Mouse (Mus musculus) embryonic facial prominence, embryonic 14.5 days (tissue): ENCODE data around the gene Abhd12b. TPM values are rescaled to one million over a fixed set of nuclear protein-coding genes. Genes with fewer than 3 reads are reported as not detected.
A peak's percentile ranks its signal among the peaks of the same experiment; 100 is the strongest.

Experiments
- ATAC-seq: fragments of 200-750 bp; cut with Nextera tagmentation; 2 replicates; pipeline ENCODE4 v1.8.0; 2017; ENCODE audit warnings: low read depth, moderate number of reproducible peaks, moderate TSS enrichment
- DNase-seq: peaks from one replicate; pipeline ENCODE4 v3.0.0-alpha.2; 2015; ENCODE audit warnings: low spot score
- H3K27ac ChIP-seq: fragments of 300-500 bp; sonication (generic); replicated peaks from 2 replicates; pipeline ENCODE4 v1.5.1; 2014; ENCODE audit warnings: low read depth, mild to moderate bottlenecking, low read length, moderate library complexity
- H3K27me3 ChIP-seq: fragments of 300-500 bp; sonication (generic); replicated peaks from 2 replicates; pipeline ENCODE4 v1.6.1; 2014; ENCODE audit warnings: low read length; ENCODE audit not compliant: control insufficient read depth, insufficient read depth
- H3K36me3 ChIP-seq: fragments of 300-500 bp; sonication (generic); 2 replicates; pipeline ENCODE4 v1.6.1; 2014; ENCODE audit warnings: low read length, mixed read lengths; ENCODE audit not compliant: control insufficient read depth, insufficient read depth
- H3K4me1 ChIP-seq: fragments of 300-500 bp; sonication (generic); 2 replicates; pipeline ENCODE4 v1.6.1; 2014; ENCODE audit warnings: antibody characterized with exemption, low read length; ENCODE audit not compliant: control insufficient read depth, insufficient read depth
- H3K4me2 ChIP-seq: fragments of 300-500 bp; sonication (generic); 2 replicates; pipeline ENCODE4 v1.6.1; 2014; ENCODE audit warnings: low read depth, mild to moderate bottlenecking, low read length, moderate library complexity, mixed read lengths
- H3K4me3 ChIP-seq: fragments of 300-500 bp; sonication (generic); 2 replicates; pipeline ENCODE4 v1.5.1; 2014; ENCODE audit warnings: low read depth, mild to moderate bottlenecking, low read length
- H3K9ac ChIP-seq: fragments of 300-500 bp; sonication (generic); 2 replicates; pipeline ENCODE4 v1.6.1; 2014; ENCODE audit warnings: low read depth, mild to moderate bottlenecking, low read length, moderate library complexity, mixed read lengths
- H3K9me3 ChIP-seq: fragments of 300-500 bp; sonication (generic); 2 replicates; pipeline ENCODE4 v1.6.1; 2016; ENCODE audit warnings: low read length; ENCODE audit not compliant: control insufficient read depth
- WGBS: fragments of 180-500 bp; shearing (Covaris S2); extraction: QIAGEN DNeasy Blood & Tissue Kit; methylation state at CpG from one replicate; pipeline ENCODE4 v1.1.7; 2014; 5-methylcytosine and 5-hydroxymethylcytosine counted together
- polyA plus RNA-seq: library from polyadenylated mRNA; unstranded; fragments of >200 nt; fragmentation: Nextera tagmentation; extraction: Ambion mirVana; gene quantifications from 2 replicates; pipeline ENCODE4 v1.2.1, GENCODE M21; 2014

The Abhd12b gene
- polyA plus RNA-seq, 1 experiment from 2014 or later = 0.39 TPM

DNA sequence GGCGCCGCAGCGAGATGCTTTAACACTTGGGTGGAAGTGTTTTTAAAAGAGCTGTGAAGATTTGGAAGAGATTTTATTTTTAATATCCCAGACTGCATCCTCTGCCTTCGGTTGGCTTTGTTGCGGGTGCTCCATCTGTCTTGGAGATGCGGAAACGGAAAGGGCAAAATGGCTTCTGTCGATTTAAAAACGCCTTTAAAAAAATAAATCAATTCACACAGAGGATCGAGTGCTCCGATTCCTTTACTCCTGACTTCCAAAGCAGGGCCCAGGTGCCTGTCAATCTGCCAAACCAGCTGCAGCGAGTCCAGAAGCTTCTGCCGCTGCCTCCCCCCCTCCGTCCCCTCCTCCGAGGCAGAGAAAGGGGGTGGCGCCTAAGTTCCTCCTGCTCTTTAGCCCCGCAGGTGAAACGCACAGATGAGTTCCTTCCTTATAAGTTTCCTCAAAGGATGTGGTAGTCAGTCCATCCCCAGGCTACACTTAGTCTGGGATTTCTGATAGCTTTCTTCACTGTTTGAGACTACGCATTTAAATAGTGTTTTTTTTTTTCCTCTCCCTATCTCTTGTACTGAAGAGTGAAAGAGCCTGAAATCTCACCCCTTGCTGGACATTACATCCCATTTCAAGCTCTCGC is 22.8 kb upstream of the Abhd12b start:
- peak overlapping the region; percentile 43 for H3K4me2 ChIP-seq
- ATAC-seq = no peak
- H3K4me3 ChIP-seq = peak overlapping the region; percentile 25
- WGBS = 30% methylated on average over 20 of the region's 20 CpGs
- H3K36me3 ChIP-seq = no peaks in the 10 kb centered on the region
- no peaks in the 10 kb centered on the region for H3K9me3 ChIP-seq
- no peaks in the 10 kb centered on the region for H3K27me3 ChIP-seq
- H3K9ac ChIP-seq = peak overlapping the region; percentile 44
- peak; percentile 81 for DNase-seq
- no peaks in the 10 kb centered on the region for H3K4me1 ChIP-seq
- H3K27ac ChIP-seq = no peak overlapping the region

DNA sequence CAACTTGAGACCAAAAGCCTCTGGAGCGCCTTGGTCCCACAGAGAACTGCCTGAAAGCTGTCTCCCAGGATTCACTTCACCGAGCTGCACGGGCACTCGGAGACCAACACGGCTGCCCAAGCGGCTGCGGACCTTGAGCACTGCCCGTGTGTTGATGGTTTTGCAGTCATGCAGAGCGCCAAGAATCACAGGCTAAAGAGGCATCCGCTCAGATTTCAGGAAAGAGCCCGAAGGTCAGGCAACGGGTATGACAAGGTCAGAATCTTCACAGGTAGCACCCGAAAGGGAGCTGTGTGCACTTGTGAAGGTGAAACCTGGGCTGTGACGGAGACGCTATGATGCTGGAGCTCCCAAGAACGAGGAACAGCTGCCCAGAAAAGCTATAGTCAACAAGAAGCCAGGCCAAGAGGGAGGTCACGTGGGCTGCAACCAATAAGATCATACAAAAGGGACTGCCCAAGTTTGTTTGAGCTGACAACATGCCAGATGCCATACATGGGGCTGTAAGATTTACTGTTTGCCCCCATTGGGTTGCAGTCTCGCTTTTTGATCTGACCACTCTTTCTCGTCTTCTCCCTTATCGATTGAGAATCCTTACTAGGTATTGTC is 19.2 kb upstream of the Abhd12b start:
- ATAC-seq (no peak), DNase-seq (no peak)
- Histone ChIP-seq H3K9ac (no peak overlapping the region), H3K4me2 (no peak overlapping the region), H3K27ac (no peak overlapping the region), H3K9me3 (no peaks in the 10 kb centered on the region), H3K4me1 (no peaks in the 10 kb centered on the region), H3K27me3 (no peaks in the 10 kb centered on the region), H3K36me3 (no peaks in the 10 kb centered on the region), H3K4me3 (no peak overlapping the region)
- 82% methylated on average over 20 of the region's 20 CpGs for WGBS

DNA sequence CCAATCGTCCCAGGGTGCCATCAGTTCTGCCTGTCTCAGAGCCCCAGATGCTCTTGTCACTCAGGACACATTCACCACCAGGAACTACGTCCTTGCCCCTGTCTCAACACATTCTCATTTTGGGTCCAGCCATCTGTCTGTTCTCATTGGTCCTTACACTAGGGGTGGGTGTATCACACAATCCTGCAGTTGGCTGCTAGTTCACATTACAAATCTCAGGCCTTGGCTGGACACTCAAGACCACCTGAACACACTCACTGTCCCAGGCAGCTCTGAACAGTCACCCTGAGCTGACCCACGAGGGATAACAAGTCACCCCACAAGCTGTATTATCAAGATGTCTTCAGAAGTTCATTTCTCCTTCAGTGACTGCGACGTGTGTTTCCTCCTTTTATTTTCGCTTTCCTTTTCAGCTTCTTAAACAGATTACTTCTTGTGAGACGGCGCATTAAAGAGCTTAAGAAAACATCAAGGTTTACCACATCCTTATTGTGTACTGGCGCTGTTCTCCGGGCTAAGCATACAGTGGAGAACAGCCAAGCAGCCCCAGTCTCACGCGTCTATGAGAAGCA is 17.7 kb upstream of the Abhd12b start:
- no peak overlapping the region for H3K4me3 ChIP-seq
- no peaks in the 10 kb centered on the region for H3K36me3 ChIP-seq
- no peaks in the 10 kb centered on the region for H3K4me1 ChIP-seq
- WGBS = 61% methylated on average over 12 of the region's 12 CpGs
- ATAC-seq (0 out of 2 replicates have a peak, but pooled peaks have one; percentile 34), DNase-seq (peak; percentile 48)
- H3K9ac ChIP-seq = no peak overlapping the region
- no peak overlapping the region for H3K4me2 ChIP-seq
- H3K27me3 ChIP-seq = no peaks in the 10 kb centered on the region
- H3K9me3 ChIP-seq = no peaks in the 10 kb centered on the region
- no peak overlapping the region for H3K27ac ChIP-seq

DNA sequence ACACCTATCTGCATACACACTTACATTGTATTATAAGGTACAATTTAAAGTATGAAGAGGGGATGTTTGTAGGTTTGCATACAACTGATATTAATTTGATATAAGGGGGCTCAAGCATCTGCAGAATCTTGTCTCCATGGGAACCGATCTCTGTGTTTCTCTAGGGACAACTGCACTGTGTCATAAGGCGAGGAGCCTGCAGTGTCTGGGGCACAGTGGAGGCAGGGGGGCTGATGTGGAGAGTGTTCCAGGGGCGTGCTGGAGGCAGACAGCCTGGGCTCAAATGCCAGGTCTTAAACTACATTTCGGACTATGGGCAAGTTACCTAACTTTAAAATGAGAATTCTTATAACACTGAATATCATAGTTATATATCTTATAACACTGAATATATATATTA is 16.8 kb upstream of the Abhd12b start:
- Histone ChIP-seq H3K9ac (no peak overlapping the region), H3K4me2 (no peak overlapping the region), H3K36me3 (no peaks in the 10 kb centered on the region), H3K4me1 (no peaks in the 10 kb centered on the region), H3K4me3 (no peak overlapping the region), H3K27me3 (no peaks in the 10 kb centered on the region), H3K27ac (no peak overlapping the region), H3K9me3 (no peaks in the 10 kb centered on the region)
- ATAC-seq (no peak), DNase-seq (no peak)
- 68% methylated on average over 4 of the region's 4 CpGs for WGBS

DNA sequence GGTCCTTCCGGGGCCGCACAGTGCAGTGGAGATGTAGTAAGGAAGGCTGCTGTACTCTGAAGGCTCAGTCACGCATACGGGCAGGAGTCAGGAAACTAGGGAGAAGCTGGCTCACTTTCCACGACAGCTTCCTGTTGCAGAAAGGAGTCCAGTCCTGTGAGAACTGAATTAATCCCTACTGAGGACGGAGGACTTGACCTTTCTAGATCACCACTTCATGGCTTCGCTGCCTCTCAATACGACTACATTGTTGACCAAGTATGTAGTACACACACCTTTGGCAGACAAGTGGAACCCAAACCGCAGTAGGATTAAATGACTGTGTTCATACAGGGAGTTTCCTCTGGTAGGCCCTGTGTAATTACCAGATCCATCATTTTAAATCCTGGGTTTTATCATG is 16.3 kb upstream of the Abhd12b start:
- no peak overlapping the region for H3K4me3 ChIP-seq
- no peak for ATAC-seq

DNA sequence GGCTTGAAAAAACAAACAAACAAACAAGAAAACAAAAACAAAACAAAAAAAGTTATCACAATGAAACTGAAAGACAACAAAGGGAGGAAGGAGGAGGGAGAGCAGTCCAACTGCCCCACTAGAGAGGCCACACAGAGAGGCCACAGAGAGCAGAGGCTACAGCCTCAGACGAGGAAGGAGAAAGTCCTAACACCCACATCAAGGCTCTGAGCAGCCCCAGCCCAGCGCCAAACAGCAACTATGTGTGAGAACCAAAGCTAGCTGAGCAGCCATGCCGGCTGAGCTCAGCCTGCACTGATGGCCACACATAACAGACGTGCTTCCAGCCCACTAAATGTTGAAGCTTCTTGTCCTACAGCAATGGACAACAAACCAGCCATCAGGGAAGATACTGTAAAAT is 14.1 kb upstream of the Abhd12b start:
- H3K9me3 ChIP-seq = no peaks in the 10 kb centered on the region
- no peaks in the 10 kb centered on the region for H3K27me3 ChIP-seq
- H3K9ac ChIP-seq = no peak overlapping the region
- H3K4me3 ChIP-seq = no peak overlapping the region
- H3K27ac ChIP-seq = no peak overlapping the region
- H3K4me2 ChIP-seq = no peak overlapping the region
- no peak for DNase-seq
- peaks cover 3% of the 10 kb centered on the region; the same call in 1 of the 2 replicates for H3K4me1 ChIP-seq
- WGBS = 70% methylated on average over 4 of the region's 4 CpGs
- ATAC-seq = no peak
- H3K36me3 ChIP-seq = no peaks in the 10 kb centered on the region

More for the DNA sequence above, 16.3 kb upstream of the Abhd12b start:
- Histone ChIP-seq H3K27ac (no peak overlapping the region), H3K4me2 (no peak overlapping the region), H3K4me1 (no peaks in the 10 kb centered on the region), H3K27me3 (no peaks in the 10 kb centered on the region), H3K9ac (no peak overlapping the region), H3K9me3 (no peaks in the 10 kb centered on the region), H3K36me3 (no peaks in the 10 kb centered on the region)
- WGBS = 66% methylated on average over 9 of the region's 9 CpGs
- DNase-seq = no peak

DNA sequence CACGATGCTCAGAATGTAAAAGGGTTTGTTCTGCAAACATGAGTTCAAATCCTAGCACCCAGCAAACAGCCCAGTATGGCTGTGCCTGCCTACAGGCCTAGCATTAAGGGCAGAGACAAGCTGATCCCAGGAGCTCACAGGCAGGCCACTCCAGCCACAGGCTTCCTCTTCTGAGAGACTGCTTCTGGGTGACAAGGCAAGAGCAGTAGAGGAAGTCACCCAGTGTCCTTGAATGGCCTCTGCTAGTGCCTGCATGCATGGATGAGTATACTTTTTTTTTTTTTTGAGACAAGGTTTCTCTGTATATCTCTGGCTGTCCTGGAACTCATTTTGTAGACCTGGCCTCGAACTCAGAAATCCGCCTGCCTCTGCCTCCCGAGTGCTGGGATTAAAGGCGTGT is 13.4 kb upstream of the Abhd12b start:
- Histone ChIP-seq H3K4me3 (no peak overlapping the region), H3K4me1 (peaks cover 4% of the 10 kb centered on the region; the same call in 1 of the 2 replicates), H3K9ac (no peak overlapping the region), H3K9me3 (no peaks in the 10 kb centered on the region), H3K27me3 (no peaks in the 10 kb centered on the region), H3K36me3 (no peaks in the 10 kb centered on the region), H3K4me2 (no peak overlapping the region), H3K27ac (no peak overlapping the region)
- WGBS = 94% methylated on average over 5 of the region's 5 CpGs
- no peak for ATAC-seq
- DNase-seq = no peak

DNA sequence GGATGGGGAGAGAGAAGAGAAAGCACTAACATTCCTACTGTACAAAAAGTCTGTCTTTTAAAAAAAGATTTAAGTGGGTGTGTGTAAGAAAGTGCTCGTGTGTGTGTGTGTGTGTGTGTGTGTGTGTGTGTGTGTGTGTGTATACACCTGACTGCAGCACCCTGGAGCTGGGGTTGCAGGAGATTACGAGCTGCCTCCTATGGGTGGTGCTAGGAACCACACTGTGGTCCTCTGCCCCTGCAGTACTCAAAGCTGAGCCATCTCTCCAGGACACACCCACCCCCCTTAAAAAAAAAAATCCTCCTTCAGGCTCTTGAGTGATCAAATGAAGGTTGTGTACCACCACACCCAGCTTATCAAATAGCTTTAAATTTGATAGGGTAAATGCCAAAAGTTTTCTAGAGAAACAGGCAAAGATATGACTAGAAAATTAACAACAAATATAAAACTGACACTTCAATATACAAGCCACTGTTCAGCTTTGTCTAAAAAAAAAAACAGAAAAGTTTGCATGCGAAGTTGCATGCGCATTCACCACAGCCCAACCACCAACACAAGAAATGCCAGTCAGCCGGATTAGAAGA is 12.9 kb upstream of the Abhd12b start:
- WGBS = 91% methylated on average over 5 of the region's 5 CpGs
- Histone ChIP-seq H3K4me2 (no peak overlapping the region), H3K36me3 (no peaks in the 10 kb centered on the region), H3K9ac (no peak overlapping the region), H3K27me3 (no peaks in the 10 kb centered on the region), H3K4me3 (no peak overlapping the region), H3K27ac (no peak overlapping the region), H3K4me1 (peaks cover 4% of the 10 kb centered on the region; the same call in 1 of the 2 replicates), H3K9me3 (no peaks in the 10 kb centered on the region)
- no peak for DNase-seq
- no peak for ATAC-seq
